Mouse (Mus musculus): ENCODE measurements around the gene Epc2. TPM values are rescaled to one million over a fixed set of nuclear protein-coding genes. Genes with fewer than 3 reads are reported as not detected.

Gene Epc2
- polyA plus RNA-seq, 1 experiment from 2014 or later: 8.6 TPM

- Histone ChIP-seq H3K9ac (ENCODE audit: low read depth, low read length) (peak overlapping the region; percentile 20; the same call in 1 of the 2 replicates), H3K4me3 (ENCODE audit: low read length) (no peak overlapping the region; the same call in 1 of the 2 replicates)
- WGBS: 23% methylated on average over 12 of the region's 12 CpGs
These were observed 120.9 kb downstream of the Epc2 start for GRCm38 (mm10) chr2:49572111-49572642.

GRCm38 (mm10) chr2:49572684-49573083, 121.4 kb downstream of the Epc2 start:
- ATAC-seq: no peak
- 65% methylated on average over 9 of the region's 9 CpGs for WGBS
- Histone ChIP-seq H3K27me3 (replicated peaks; ENCODE audit: control insufficient read depth, insufficient read depth, low read length) (no peaks in the 10 kb centered on the region), H3K4me1 (ENCODE audit: control insufficient read depth, insufficient read depth, low read depth, low read length) (peaks cover 12% of the 10 kb centered on the region), H3K9me3 (ENCODE audit: control insufficient read depth, low read length) (no peaks in the 10 kb centered on the region), H3K36me3 (ENCODE audit: control insufficient read depth, insufficient read depth, low read length) (no peaks in the 10 kb centered on the region), H3K4me3 (ENCODE audit: low read length) (no peak overlapping the region), H3K27ac (ENCODE audit: low read depth, low read length) (peak overlapping the region; percentile 51; the same call in 1 of the 2 replicates), H3K9ac (ENCODE audit: low read depth, low read length) (no peak overlapping the region), H3K4me2 (ENCODE audit: low read length) (peak overlapping the region; percentile 47)

More at GRCm38 (mm10) chr2:49572111-49572642, 120.9 kb downstream of the Epc2 start:
- Histone ChIP-seq H3K9me3 (ENCODE audit: control insufficient read depth, low read length) (no peaks in the 10 kb centered on the region), H3K36me3 (ENCODE audit: control insufficient read depth, insufficient read depth, low read length) (no peaks in the 10 kb centered on the region), H3K27me3 (replicated peaks; ENCODE audit: control insufficient read depth, insufficient read depth, low read length) (no peaks in the 10 kb centered on the region), H3K27ac (ENCODE audit: low read depth, low read length) (peak overlapping the region; percentile 51), H3K4me1 (ENCODE audit: control insufficient read depth, insufficient read depth, low read depth, low read length) (peaks cover 12% of the 10 kb centered on the region), H3K4me2 (ENCODE audit: low read length) (peak overlapping the region; percentile 47)
- peak; percentile 70 for ATAC-seq

DNA sequence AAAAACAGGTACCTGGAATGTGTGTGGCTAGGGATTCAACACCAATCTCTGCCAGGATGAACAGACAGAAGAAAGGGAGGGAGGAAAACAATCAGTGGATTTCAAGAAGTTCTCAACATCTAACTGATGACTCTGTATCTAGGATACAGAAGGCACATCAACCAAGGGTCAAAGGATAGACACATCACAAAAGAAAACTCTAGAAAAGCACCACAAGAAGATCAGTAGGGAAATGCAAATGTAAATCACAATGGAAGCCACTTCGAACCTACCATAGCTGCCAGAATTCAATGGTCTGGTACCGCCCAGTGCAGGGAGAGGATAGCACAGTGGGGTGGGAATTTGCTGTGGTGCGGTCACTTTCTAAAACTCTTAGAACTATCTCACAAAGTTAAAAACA, 122.0 kb downstream of the Epc2 start:
- H3K27ac ChIP-seq (ENCODE audit: low read depth, low read length): no peak overlapping the region
- ATAC-seq: no peak
- no peaks in the 10 kb centered on the region for H3K27me3 ChIP-seq (replicated peaks; ENCODE audit: control insufficient read depth, insufficient read depth, low read length)
- no peaks in the 10 kb centered on the region for H3K9me3 ChIP-seq (ENCODE audit: control insufficient read depth, low read length)
- no peak overlapping the region for H3K4me2 ChIP-seq (ENCODE audit: low read length)
- H3K36me3 ChIP-seq (ENCODE audit: control insufficient read depth, insufficient read depth, low read length): no peaks in the 10 kb centered on the region
- peaks cover 12% of the 10 kb centered on the region for H3K4me1 ChIP-seq (ENCODE audit: control insufficient read depth, insufficient read depth, low read depth, low read length)
- 72% methylated on average over 3 of the region's 3 CpGs for WGBS
- no peak overlapping the region for H3K9ac ChIP-seq (ENCODE audit: low read depth, low read length)
- no peak overlapping the region for H3K4me3 ChIP-seq (ENCODE audit: low read length)

- H3K9me3 ChIP-seq (ENCODE audit: control insufficient read depth, low read length): no peaks in the 10 kb centered on the region
- H3K4me3 ChIP-seq (ENCODE audit: low read length): no peak overlapping the region
- no peaks in the 10 kb centered on the region for H3K27me3 ChIP-seq (replicated peaks; ENCODE audit: control insufficient read depth, insufficient read depth, low read length)
- H3K36me3 ChIP-seq (ENCODE audit: control insufficient read depth, insufficient read depth, low read length): no peaks in the 10 kb centered on the region
- no peaks in the 10 kb centered on the region for H3K4me1 ChIP-seq (ENCODE audit: control insufficient read depth, insufficient read depth, low read depth, low read length)
- no peak overlapping the region for H3K27ac ChIP-seq (ENCODE audit: low read depth, low read length)
- WGBS: 85% methylated on average over 3 of the region's 3 CpGs
- no peak for ATAC-seq
- H3K4me2 ChIP-seq (ENCODE audit: low read length): no peak overlapping the region
- H3K9ac ChIP-seq (ENCODE audit: low read depth, low read length): no peak overlapping the region
These were observed 129.3 kb downstream of the Epc2 start for GRCm38 (mm10) chr2:49580585-49580984.

GRCm38 (mm10) chr2:49582546-49582945, 131.3 kb downstream of the Epc2 start:
- H3K4me2 ChIP-seq (ENCODE audit: low read length): no peak overlapping the region
- no peak for ATAC-seq
- 82% methylated on average over 5 of the region's 5 CpGs for whole genome bisulfite sequencing

GRCm38 (mm10) chr2:49583311-49583710, 132.0 kb downstream of the Epc2 start:
- Histone ChIP-seq H3K4me1 (ENCODE audit: control insufficient read depth, insufficient read depth, low read depth, low read length) (no peaks in the 10 kb centered on the region), H3K9ac (ENCODE audit: low read depth, low read length) (no peak overlapping the region), H3K9me3 (ENCODE audit: control insufficient read depth, low read length) (no peaks in the 10 kb centered on the region), H3K4me3 (ENCODE audit: low read length) (no peak overlapping the region), H3K36me3 (ENCODE audit: control insufficient read depth, insufficient read depth, low read length) (no peaks in the 10 kb centered on the region), H3K4me2 (ENCODE audit: low read length) (no peak overlapping the region), H3K27me3 (replicated peaks; ENCODE audit: control insufficient read depth, insufficient read depth, low read length) (no peaks in the 10 kb centered on the region), H3K27ac (ENCODE audit: low read depth, low read length) (no peak overlapping the region)
- no peak for ATAC-seq
- 97% methylated on average over 2 of the region's 2 CpGs for WGBS

More at GRCm38 (mm10) chr2:49582546-49582945, 131.3 kb downstream of the Epc2 start:
- Histone ChIP-seq H3K27me3 (replicated peaks; ENCODE audit: control insufficient read depth, insufficient read depth, low read length) (no peaks in the 10 kb centered on the region), H3K9ac (ENCODE audit: low read depth, low read length) (no peak overlapping the region), H3K4me3 (ENCODE audit: low read length) (no peak overlapping the region), H3K36me3 (ENCODE audit: control insufficient read depth, insufficient read depth, low read length) (no peaks in the 10 kb centered on the region), H3K27ac (ENCODE audit: low read depth, low read length) (no peak overlapping the region), H3K9me3 (ENCODE audit: control insufficient read depth, low read length) (no peaks in the 10 kb centered on the region), H3K4me1 (ENCODE audit: control insufficient read depth, insufficient read depth, low read depth, low read length) (no peaks in the 10 kb centered on the region)

DNA sequence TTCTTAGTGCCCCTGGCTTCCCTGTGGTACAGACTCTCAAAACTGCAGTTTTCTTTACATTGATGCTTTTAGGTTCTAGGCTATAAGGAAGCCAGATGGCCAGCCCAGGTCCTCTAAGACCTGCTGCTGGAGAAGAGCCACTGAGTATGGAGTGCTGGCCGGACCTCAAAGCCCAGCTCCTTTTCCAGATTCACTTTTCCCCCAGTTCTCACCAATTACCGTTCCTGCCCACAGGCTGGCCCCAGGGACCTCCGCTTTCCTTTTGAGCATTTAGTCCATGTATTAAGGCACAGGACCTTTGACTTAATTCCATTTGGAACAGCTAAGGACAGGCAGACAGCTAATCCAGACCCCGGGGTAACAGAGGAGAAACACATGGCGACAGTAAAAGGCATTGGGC, 139.2 kb downstream of the Epc2 start:
- no peaks in the 10 kb centered on the region for H3K36me3 ChIP-seq (ENCODE audit: control insufficient read depth, insufficient read depth, low read length)
- no peak overlapping the region for H3K4me3 ChIP-seq (ENCODE audit: low read length)
- H3K9me3 ChIP-seq (ENCODE audit: control insufficient read depth, low read length): no peaks in the 10 kb centered on the region
- no peak for ATAC-seq
- no peak overlapping the region for H3K9ac ChIP-seq (ENCODE audit: low read depth, low read length)
- H3K4me2 ChIP-seq (ENCODE audit: low read length): no peak overlapping the region
- H3K27ac ChIP-seq (ENCODE audit: low read depth, low read length): no peak overlapping the region
- no peaks in the 10 kb centered on the region for H3K4me1 ChIP-seq (ENCODE audit: control insufficient read depth, insufficient read depth, low read depth, low read length)
- H3K27me3 ChIP-seq (replicated peaks; ENCODE audit: control insufficient read depth, insufficient read depth, low read length): no peaks in the 10 kb centered on the region
- 78% methylated on average over 5 of the region's 5 CpGs for WGBS

DNA sequence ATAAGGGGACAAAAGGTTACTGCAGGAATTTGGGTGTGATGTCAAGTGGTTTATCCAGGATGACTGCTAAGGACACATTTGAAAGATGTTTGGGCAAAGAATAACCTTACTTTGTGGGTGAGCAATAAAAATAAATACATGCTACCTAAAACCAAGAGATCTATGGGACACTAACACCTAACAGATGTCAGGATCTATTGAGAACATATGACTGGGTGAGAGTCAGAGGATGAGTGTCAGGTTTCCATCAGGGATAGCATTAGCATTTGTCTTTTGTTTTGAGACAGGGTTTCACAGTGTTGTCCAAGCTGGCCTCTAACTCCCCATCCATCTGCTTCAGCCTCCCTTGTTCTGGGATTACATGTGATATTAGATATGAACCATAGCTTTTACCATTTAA, 141.6 kb downstream of the Epc2 start:
- H3K9ac ChIP-seq (ENCODE audit: low read depth, low read length): no peak overlapping the region
- H3K4me2 ChIP-seq (ENCODE audit: low read length): no peak overlapping the region
- no peak overlapping the region for H3K4me3 ChIP-seq (ENCODE audit: low read length)
- H3K27me3 ChIP-seq (replicated peaks; ENCODE audit: control insufficient read depth, insufficient read depth, low read length): no peaks in the 10 kb centered on the region
- no peaks in the 10 kb centered on the region for H3K9me3 ChIP-seq (ENCODE audit: control insufficient read depth, low read length)
- ATAC-seq: no peak
- no peaks in the 10 kb centered on the region for H3K4me1 ChIP-seq (ENCODE audit: control insufficient read depth, insufficient read depth, low read depth, low read length)
- H3K27ac ChIP-seq (ENCODE audit: low read depth, low read length): no peak overlapping the region
- H3K36me3 ChIP-seq (ENCODE audit: control insufficient read depth, insufficient read depth, low read length): no peaks in the 10 kb centered on the region

DNA sequence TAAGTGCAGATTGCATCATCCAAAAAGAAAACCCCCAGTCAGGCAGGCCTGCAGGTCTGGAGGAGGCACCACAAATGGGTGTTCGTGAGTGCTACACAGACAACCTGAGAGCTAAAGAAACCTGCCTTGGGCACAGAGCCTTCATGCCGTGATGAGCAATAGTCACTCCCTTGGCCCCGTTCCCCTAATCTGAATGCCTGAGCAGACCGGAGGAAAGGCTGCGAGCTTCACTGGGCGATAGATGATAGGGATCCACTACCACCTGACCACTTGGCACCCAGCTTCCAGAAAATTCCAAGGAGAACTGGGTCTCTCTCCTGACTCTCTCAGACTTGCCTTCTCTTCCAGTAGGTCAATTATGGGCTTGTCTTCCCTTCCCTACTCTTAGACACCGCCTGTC, 143.6 kb downstream of the Epc2 start:
- Histone ChIP-seq H3K9ac (ENCODE audit: low read depth, low read length) (no peak overlapping the region), H3K4me3 (ENCODE audit: low read length) (no peak overlapping the region), H3K36me3 (ENCODE audit: control insufficient read depth, insufficient read depth, low read length) (no peaks in the 10 kb centered on the region), H3K4me2 (ENCODE audit: low read length) (no peak overlapping the region), H3K4me1 (ENCODE audit: control insufficient read depth, insufficient read depth, low read depth, low read length) (no peaks in the 10 kb centered on the region; the same call in 1 of the 2 replicates), H3K27ac (ENCODE audit: low read depth, low read length) (no peak overlapping the region), H3K9me3 (ENCODE audit: control insufficient read depth, low read length) (no peaks in the 10 kb centered on the region), H3K27me3 (replicated peaks; ENCODE audit: control insufficient read depth, insufficient read depth, low read length) (no peaks in the 10 kb centered on the region)
- 81% methylated on average over 7 of the region's 7 CpGs for WGBS
- ATAC-seq: no peak

GRCm38 (mm10) chr2:49596318-49596717, 145.0 kb downstream of the Epc2 start:
- H3K27me3 ChIP-seq (replicated peaks; ENCODE audit: control insufficient read depth, insufficient read depth, low read length): no peaks in the 10 kb centered on the region
- H3K4me3 ChIP-seq (ENCODE audit: low read length): no peak overlapping the region
- H3K4me1 ChIP-seq (ENCODE audit: control insufficient read depth, insufficient read depth, low read depth, low read length): no peaks in the 10 kb centered on the region; the same call in 1 of the 2 replicates
- no peak for ATAC-seq
- 69% methylated on average over 3 of the region's 3 CpGs for WGBS
- no peak overlapping the region for H3K9ac ChIP-seq (ENCODE audit: low read depth, low read length)
- no peak overlapping the region for H3K27ac ChIP-seq (ENCODE audit: low read depth, low read length)
- H3K36me3 ChIP-seq (ENCODE audit: control insufficient read depth, insufficient read depth, low read length): no peaks in the 10 kb centered on the region
- no peak overlapping the region for H3K4me2 ChIP-seq (ENCODE audit: low read length)
- H3K9me3 ChIP-seq (ENCODE audit: control insufficient read depth, low read length): no peaks in the 10 kb centered on the region
